Mouse (Mus musculus) liver, embryonic 11.5 days (tissue): Measurements from ENCODE around the gene Ap1m2. TPM values are rescaled to one million over a fixed set of nuclear protein-coding genes. Genes with fewer than 3 reads are reported as not detected.

Experiments used
- ATAC-seq: fragments of 200-750 bp; cut with Nextera tagmentation; replicated peaks from 2 replicates; pipeline ENCODE4 v1.8.0; 2017; ENCODE audit warnings: moderate number of reproducible peaks, mild to moderate bottlenecking, moderate TSS enrichment, moderate library complexity; ENCODE audit not compliant: low FRiP score
- DNase-seq: peaks from one replicate; pipeline ENCODE4 v3.0.0-alpha.2; 2017; ENCODE audit warnings: low spot score
- H3K27ac ChIP-seq: fragments of 300-500 bp; sonication (generic); 2 replicates; pipeline ENCODE4 v1.5.1; 2014; ENCODE audit warnings: mild to moderate bottlenecking, low read depth, low read length, control low read depth
- H3K27me3 ChIP-seq: fragments of 300-500 bp; sonication (generic); replicated peaks from 2 replicates; pipeline ENCODE4 v1.6.1; 2014; ENCODE audit warnings: low read length, mixed read lengths; ENCODE audit not compliant: control insufficient read depth, insufficient read depth
- H3K36me3 ChIP-seq: fragments of 300-500 bp; sonication (generic); 2 replicates; pipeline ENCODE4 v1.6.1; 2014; ENCODE audit warnings: mild to moderate bottlenecking, low read length, moderate library complexity, mixed read lengths; ENCODE audit not compliant: control insufficient read depth, insufficient read depth
- H3K4me1 ChIP-seq: fragments of 300-500 bp; sonication (generic); replicated peaks from 2 replicates; pipeline ENCODE4 v1.6.1; 2014; ENCODE audit warnings: low read length, mixed read lengths; ENCODE audit not compliant: control insufficient read depth, insufficient read depth
- H3K4me2 ChIP-seq: fragments of 300-500 bp; sonication (generic); 2 replicates; pipeline ENCODE4 v1.6.1; 2014; ENCODE audit warnings: mild to moderate bottlenecking, control low read depth, moderate library complexity
- H3K4me3 ChIP-seq: fragments of 300-500 bp; sonication (generic); 2 replicates; pipeline ENCODE4 v1.5.1; 2014; ENCODE audit warnings: low read depth, low read length, control low read depth
- H3K9ac ChIP-seq: fragments of 300-500 bp; sonication (generic); 2 replicates; pipeline ENCODE4 v1.6.1; 2014; ENCODE audit warnings: low read depth, low read length, control low read depth
- H3K9me3 ChIP-seq: fragments of 300-500 bp; sonication (generic); 2 replicates; pipeline ENCODE4 v1.6.1; 2016; ENCODE audit warnings: low read length, inconsistent platforms, mixed read lengths; ENCODE audit not compliant: control insufficient read depth
- WGBS: fragments of 180-500 bp; shearing (Covaris S2); extraction: QIAGEN DNeasy Blood & Tissue Kit; methylation state at CpG from one replicate; pipeline ENCODE4 v1.1.7; 2014; 5-methylcytosine and 5-hydroxymethylcytosine counted together
- polyA plus RNA-seq: library from polyadenylated mRNA; unstranded; fragments of >200 nt; fragmentation: Nextera tagmentation; extraction: Ambion mirVana; gene quantifications from 2 replicates; pipeline ENCODE4 v1.2.1, GENCODE M21; 2014

Gene Ap1m2
- polyA plus RNA-seq, 1 experiment from 2014 or later, result 1.6 TPM

DNA sequence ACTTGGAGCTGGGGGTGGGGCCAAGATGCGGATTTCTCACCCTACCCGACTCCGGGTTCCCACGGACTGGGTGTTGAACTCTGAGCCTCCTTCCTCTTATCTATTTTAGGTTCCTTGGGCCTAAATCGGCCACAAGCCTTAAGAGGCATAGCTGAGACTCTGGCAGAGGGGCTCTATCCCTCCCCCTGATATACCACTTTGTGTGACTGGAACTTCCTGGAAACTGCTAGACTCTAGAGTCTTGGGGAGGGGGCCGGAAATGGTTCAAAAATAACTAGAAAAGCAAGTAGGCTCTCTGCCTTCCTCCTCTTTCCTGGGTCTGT is 9.3 kb upstream of the Ap1m2 start:
- Histone ChIP-seq H3K4me3 (peak overlapping the region; percentile 83), H3K4me1 (peaks cover 30% of the 10 kb centered on the region), H3K27ac (peak overlapping the region; percentile 79), H3K4me2 (peak overlapping the region; percentile 99), H3K9me3 (no peaks in the 10 kb centered on the region), H3K27me3 (no peaks in the 10 kb centered on the region), H3K9ac (peak overlapping the region; percentile 82), H3K36me3 (no peaks in the 10 kb centered on the region)
- DNase-seq, result no peak
- WGBS, result 4% methylated on average over 6 of the region's 6 CpGs
- peak; percentile 72 for ATAC-seq

DNA sequence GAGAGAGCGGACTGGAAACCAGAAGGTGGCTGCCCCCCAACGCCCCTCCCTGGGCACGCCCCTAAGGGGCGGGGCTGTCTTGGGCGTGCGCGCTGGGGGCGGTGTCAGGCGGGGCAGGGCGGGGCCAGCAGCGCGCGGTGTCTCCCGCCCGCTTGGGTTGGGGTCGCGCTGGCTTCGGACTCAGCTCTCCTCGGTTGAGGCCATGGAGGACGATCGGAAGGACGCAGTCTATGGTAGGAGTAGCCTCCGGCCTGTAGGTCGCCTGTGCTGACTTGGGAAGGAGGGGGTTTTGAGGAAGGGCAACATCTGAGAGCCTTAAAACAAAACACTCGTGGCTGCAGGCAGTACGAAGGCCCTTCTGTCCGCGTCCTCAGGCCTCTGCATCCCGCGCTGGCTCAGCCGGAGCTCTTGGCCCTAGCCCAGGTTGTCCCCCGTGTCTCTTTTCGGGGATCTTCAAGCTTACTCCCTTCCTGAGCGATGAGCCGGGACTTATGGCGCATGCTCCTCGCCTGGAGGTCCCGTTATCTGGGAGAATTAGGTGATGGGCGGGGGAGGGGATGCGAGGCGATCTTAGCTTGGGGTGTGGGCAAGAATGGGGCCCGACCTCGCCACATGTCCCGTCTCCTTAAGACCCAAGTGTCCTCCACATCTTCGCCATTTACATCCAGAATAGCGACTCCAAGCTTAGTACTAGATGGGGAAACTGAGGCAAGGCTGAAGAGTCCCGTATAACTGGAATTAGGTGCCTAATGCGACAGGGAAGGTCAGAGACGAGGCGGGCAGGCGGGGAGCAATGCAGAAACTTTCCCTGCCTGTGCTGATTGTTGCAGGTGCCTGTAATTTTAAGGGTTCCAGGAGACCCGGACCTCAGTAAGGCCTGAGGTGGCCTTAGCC is 8.7 kb upstream of the Ap1m2 start, which contains the start of gene Slc44a2:
TSS of gene Slc44a2 (plus strand) at position 80 of the 894 bp plus-strand sequence.
- DNase-seq, result peak; percentile 89
- peaks cover 30% of the 10 kb centered on the region for H3K4me1 ChIP-seq

DNA sequence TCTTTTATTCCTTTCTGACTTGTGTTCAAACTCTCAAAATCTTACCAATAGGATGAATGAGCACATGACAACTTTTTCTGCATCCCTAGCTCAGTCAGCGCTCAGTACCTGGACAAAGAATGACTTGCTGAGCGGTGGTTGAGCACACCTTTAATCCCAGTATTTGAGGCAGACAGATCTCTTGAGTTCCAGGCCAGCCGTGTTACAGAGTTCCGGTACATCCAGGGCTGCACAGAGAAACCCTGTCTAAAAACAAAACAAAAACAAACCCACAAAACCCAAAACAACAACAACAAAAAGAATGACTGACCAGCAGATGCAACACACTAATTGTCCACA is 8.1 kb upstream of the Ap1m2 start:
- Histone ChIP-seq H3K4me1 (peaks cover 33% of the 10 kb centered on the region), H3K27ac (peak overlapping the region; percentile 79; the same call in 1 of the 2 replicates), H3K9ac (peak overlapping the region; percentile 82), H3K36me3 (no peaks in the 10 kb centered on the region), H3K27me3 (no peaks in the 10 kb centered on the region), H3K4me2 (peak overlapping the region; percentile 99), H3K9me3 (no peaks in the 10 kb centered on the region), H3K4me3 (peak overlapping the region; percentile 83)
- WGBS, result 34% methylated on average over 4 of the region's 4 CpGs
- DNase-seq (no peak), ATAC-seq (peak; percentile 27; the same call in 1 of the 2 replicates)

More for the DNA sequence above, 8.7 kb upstream of the Ap1m2 start, which contains the start of gene Slc44a2:
- Histone ChIP-seq H3K4me3 (peak within 1 kb of the TSS; percentile 83), H3K4me2 (peak within 1 kb of the TSS; percentile 99), H3K27ac (peak within 1 kb of the TSS; percentile 79), H3K9me3 (no peaks in the 10 kb centered on the region), H3K27me3 (no peaks in the 10 kb centered on the region), H3K9ac (peak within 1 kb of the TSS; percentile 82), H3K36me3 (no peaks in the 10 kb centered on the region)
- ATAC-seq, result peak; percentile 92
- under 1% methylated on average over 52 of the region's 52 CpGs for WGBS

DNA sequence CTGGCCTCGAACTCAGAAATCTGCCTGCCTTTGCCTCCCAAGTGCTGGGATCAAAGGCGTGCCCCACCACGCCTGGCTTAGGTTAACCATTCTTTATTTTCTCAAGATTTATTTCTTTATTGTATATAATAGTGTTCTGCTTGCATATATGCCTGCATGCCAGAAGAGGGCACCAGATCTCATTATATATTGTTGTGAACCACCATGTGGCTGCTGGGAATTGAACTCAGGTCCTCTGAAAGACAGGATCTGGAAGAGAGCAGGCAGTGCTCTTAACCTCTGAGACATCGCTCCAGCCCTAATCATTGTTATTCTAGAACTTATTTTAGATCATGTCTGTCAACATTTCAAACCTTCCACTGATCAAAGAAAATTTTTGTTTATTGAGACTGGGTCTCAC is 7.4 kb upstream of the Ap1m2 start:
- H3K4me1 ChIP-seq, result peaks cover 39% of the 10 kb centered on the region
- no peak for ATAC-seq
- no peaks in the 10 kb centered on the region for H3K36me3 ChIP-seq
- no peak overlapping the region for H3K27ac ChIP-seq
- H3K9ac ChIP-seq, result no peak overlapping the region
- 94% methylated on average over 4 of the region's 4 CpGs for WGBS
- no peak overlapping the region for H3K4me3 ChIP-seq
- DNase-seq, result no peak
- no peak overlapping the region for H3K4me2 ChIP-seq
- no peaks in the 10 kb centered on the region for H3K9me3 ChIP-seq
- no peaks in the 10 kb centered on the region for H3K27me3 ChIP-seq

DNA sequence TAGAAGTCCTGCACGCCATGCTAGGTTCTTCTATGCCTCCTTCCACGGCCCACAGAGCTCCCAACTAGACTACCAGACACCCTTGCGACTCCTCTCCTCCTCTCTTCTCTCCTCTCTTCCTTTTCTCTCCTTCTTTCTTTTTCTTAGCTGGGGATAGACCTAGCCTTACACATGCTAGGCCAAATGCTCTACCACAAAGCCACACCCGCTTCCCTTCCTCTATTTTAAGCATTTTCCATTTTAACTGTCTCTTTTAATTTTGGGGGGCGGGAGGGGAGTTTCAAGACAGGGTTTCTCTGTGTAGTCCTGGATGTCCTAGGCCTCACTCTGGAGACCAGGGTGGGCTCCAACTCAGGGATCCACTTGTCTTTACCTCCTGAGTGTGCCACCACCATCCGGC is 6.7 kb upstream of the Ap1m2 start:
- DNase-seq (no peak), ATAC-seq (no peak)
- 73% methylated on average over 6 of the region's 6 CpGs for WGBS
- no peak overlapping the region for H3K4me2 ChIP-seq
- no peak overlapping the region for H3K27ac ChIP-seq
- H3K9ac ChIP-seq, result no peak overlapping the region
- H3K9me3 ChIP-seq, result no peaks in the 10 kb centered on the region
- no peaks in the 10 kb centered on the region for H3K27me3 ChIP-seq
- H3K36me3 ChIP-seq, result no peaks in the 10 kb centered on the region
- no peak overlapping the region for H3K4me3 ChIP-seq
- H3K4me1 ChIP-seq, result peaks cover 46% of the 10 kb centered on the region

DNA sequence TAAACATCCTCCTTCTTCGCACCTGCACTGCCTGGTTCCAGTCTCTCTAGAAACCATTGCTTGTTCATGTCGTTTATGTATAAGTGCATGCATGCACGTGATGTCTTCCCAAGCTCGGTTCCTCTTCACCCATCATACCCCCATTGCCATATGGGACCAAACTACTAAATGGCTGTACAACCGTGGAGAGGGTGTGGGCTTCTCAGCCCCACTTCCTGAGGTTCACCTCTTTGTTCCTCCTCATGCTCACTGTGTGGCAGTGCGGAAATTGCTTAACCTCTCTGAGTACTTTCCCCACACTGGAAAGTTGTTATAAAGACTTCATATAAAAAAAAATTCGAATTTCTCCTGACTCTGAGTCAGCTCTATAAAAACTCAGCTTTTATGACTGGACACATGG is 4.6 kb upstream of the Ap1m2 start:
- peaks cover 28% of the 10 kb centered on the region for H3K4me1 ChIP-seq
- no peak overlapping the region for H3K4me3 ChIP-seq
- no peak overlapping the region for H3K9ac ChIP-seq
- no peak overlapping the region for H3K27ac ChIP-seq
- H3K9me3 ChIP-seq, result no peaks in the 10 kb centered on the region
- 70% methylated on average over 7 of the region's 7 CpGs for WGBS
- DNase-seq (no peak), ATAC-seq (no peak)
- H3K36me3 ChIP-seq, result no peaks in the 10 kb centered on the region
- H3K4me2 ChIP-seq, result no peak overlapping the region
- peaks cover 11% of the 10 kb centered on the region for H3K27me3 ChIP-seq

DNA sequence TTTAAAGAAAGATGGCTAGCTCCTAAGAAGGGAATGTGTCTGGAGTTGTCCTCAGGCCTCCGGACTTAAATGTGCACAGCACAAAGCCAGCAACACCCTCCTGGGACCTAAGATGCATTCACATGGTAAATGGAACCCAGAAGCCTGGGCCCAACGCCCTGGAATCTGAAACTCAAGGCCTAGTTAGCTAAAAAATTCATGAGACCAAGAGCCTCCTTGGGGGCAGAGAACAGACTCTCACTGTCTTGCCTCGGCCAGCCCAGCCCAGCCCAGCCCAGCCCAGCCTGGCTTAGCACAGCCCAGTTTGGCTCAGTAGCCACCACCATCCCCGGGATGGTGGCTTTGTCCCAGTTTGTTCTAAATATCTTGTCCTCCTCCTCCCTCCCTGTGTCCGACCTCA is 3.3 kb upstream of the Ap1m2 start:
- Histone ChIP-seq H3K4me3 (no peak overlapping the region), H3K27ac (no peak overlapping the region), H3K4me1 (peaks cover 22% of the 10 kb centered on the region), H3K9ac (no peak overlapping the region), H3K9me3 (no peaks in the 10 kb centered on the region), H3K4me2 (no peak overlapping the region), H3K36me3 (no peaks in the 10 kb centered on the region), H3K27me3 (peaks cover 15% of the 10 kb centered on the region)
- ATAC-seq (no peak), DNase-seq (no peak)
- 50% methylated on average over 5 of the region's 5 CpGs for WGBS

DNA sequence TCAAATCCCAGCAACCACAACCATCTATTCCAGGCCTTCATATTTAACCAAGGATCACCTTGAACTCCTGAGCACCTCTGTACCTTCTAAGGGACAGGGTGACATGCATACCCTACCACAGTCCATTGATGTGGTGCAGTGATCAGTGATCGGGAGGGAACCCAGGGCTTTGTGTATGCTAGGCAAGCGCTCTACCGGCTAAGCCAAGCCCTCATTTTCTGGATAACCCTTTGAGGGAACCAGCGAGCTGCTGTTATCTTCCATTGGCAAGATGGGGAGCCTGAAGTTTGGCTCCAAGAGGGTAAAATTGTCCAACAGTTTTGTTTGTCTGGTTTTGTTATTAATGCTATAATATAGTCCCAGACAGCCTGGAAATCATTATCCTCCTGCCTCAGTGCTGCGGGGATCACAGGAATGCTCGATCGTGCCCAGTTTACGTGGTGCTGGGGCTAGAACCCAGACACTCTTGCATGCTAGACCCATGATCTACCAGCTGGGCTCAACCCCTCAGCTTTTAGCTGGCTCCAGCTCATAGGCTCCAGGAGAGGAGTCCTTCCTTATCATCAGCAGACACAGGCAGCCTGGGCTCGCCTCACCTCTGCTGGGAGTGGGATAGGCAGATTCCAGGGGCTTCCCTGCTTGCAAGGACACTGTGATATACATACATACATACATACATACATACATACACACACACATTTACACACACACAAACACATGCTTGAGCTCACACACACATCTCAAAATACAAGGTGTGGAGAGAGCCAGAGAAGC is 2.4 kb upstream of the Ap1m2 start:
- peak; percentile 84 for ATAC-seq
- Histone ChIP-seq H3K27ac (peak overlapping the region; percentile 71), H3K9ac (no peak overlapping the region), H3K9me3 (no peaks in the 10 kb centered on the region), H3K27me3 (peaks cover 15% of the 10 kb centered on the region), H3K4me3 (0 out of 2 replicates have a peak overlapping the region, but pooled peaks have one; percentile 5), H3K4me1 (peaks cover 19% of the 10 kb centered on the region), H3K36me3 (no peaks in the 10 kb centered on the region), H3K4me2 (peak overlapping the region; percentile 40)
- 64% methylated on average over 9 of the region's 9 CpGs for WGBS
- DNase-seq, result no peak
